Mouse (Mus musculus): Measurements from ENCODE around the gene Vmn1r34.
"Not testable (repeated sequence)": the region's sequence is repeated elsewhere in the genome, so short reads cannot be mapped to it uniquely, and the experiment has no call there.

Gene Vmn1r34

GRCm38 (mm10) chr6:66643779-66644178, at the start of gene Vmn1r34:
Gene Vmn1r34 (minus strand): TSS chr6:66643879.
- no peak for DNase-seq

- DNase-seq: no peak
These were observed 42.1 kb upstream of the Vmn1r34 start, which contains the start of gene Vmn1r35 for GRCm38 (mm10) chr6:66685806-66686205. Gene Vmn1r35 (minus strand): TSS chr6:66685906.

- DNase-seq: not testable (repeated sequence)
These were observed 25.5 kb downstream of the Vmn1r34 start, which contains the start of gene Vmn1r33 for GRCm38 (mm10) chr6:66618182-66618581. Gene Vmn1r33 (minus strand): TSS chr6:66618282.

- DNase-seq: no peak
These were observed 47.9 kb downstream of the Vmn1r34 start for GRCm38 (mm10) chr6:66595804-66596203.

Measured in cerebellum, postnatal 36 days (tissue).